Mouse (Mus musculus): ENCODE data around the gene Mrps12. TPM values are rescaled to one million over a fixed set of nuclear protein-coding genes. Genes with fewer than 3 reads are reported as not detected.

The Mrps12 gene
- polyA plus RNA-seq, 1 experiment from 2014 or later: 77.7 TPM

GRCm38 (mm10) chr7:28758623-28759022 is 17.0 kb upstream of the Mrps12 start:
- Histone ChIP-seq H3K4me1 (replicated peaks) (peaks cover 7% of the 10 kb centered on the region; the same call in 1 of the 2 replicates), H3K9ac (no peak overlapping the region), H3K36me3 (replicated peaks) (peaks cover 42% of the 10 kb centered on the region), H3K27me3 (peaks cover 26% of the 10 kb centered on the region), H3K9me3 (replicated peaks) (no peaks in the 10 kb centered on the region), H3K27ac (replicated peaks) (no peak overlapping the region), H3K4me2 (no peak overlapping the region), H3K4me3 (replicated peaks) (no peak overlapping the region)
- 76% methylated on average over 13 of the region's 13 CpGs for WGBS (ENCODE audit: insufficient replicate concordance)
- no peak for ATAC-seq (ENCODE audit: insufficient read depth)

- 5% methylated on average over 17 of the region's 17 CpGs for WGBS (ENCODE audit: insufficient replicate concordance)
- Histone ChIP-seq H3K27me3 (peaks cover 26% of the 10 kb centered on the region), H3K9me3 (replicated peaks) (no peaks in the 10 kb centered on the region), H3K36me3 (replicated peaks) (peaks cover 23% of the 10 kb centered on the region), H3K4me3 (replicated peaks) (no peak within 1 kb of the TSS), H3K9ac (no peak within 1 kb of the TSS), H3K4me2 (no peak within 1 kb of the TSS), H3K27ac (replicated peaks) (no peak within 1 kb of the TSS), H3K4me1 (replicated peaks) (peaks cover 7% of the 10 kb centered on the region; the same call in 1 of the 2 replicates)
- ATAC-seq (ENCODE audit: insufficient read depth): no peak
Measured at GRCm38 (mm10) chr7:28756079-28756478, 14.5 kb upstream of the Mrps12 start, which contains the start of gene Ccer2. Gene Ccer2 (plus strand): TSS chr7:28756174.

GRCm38 (mm10) chr7:28749935-28750334 is 8.3 kb upstream of the Mrps12 start:
- H3K9ac ChIP-seq: no peak overlapping the region
- H3K4me2 ChIP-seq: no peak overlapping the region
- whole genome bisulfite sequencing (ENCODE audit: insufficient replicate concordance): 78% methylated on average over 7 of the region's 7 CpGs
- H3K4me1 ChIP-seq (replicated peaks): no peaks in the 10 kb centered on the region
- H3K36me3 ChIP-seq (replicated peaks): peaks cover 12% of the 10 kb centered on the region; the same call in 1 of the 2 replicates
- ATAC-seq (ENCODE audit: insufficient read depth): no peak
- peaks cover under 1% of the 10 kb centered on the region; the same call in 1 of the 2 replicates for H3K27me3 ChIP-seq
- H3K4me3 ChIP-seq (replicated peaks): no peak overlapping the region
- H3K9me3 ChIP-seq (replicated peaks): no peaks in the 10 kb centered on the region
- no peak overlapping the region for H3K27ac ChIP-seq (replicated peaks)

DNA sequence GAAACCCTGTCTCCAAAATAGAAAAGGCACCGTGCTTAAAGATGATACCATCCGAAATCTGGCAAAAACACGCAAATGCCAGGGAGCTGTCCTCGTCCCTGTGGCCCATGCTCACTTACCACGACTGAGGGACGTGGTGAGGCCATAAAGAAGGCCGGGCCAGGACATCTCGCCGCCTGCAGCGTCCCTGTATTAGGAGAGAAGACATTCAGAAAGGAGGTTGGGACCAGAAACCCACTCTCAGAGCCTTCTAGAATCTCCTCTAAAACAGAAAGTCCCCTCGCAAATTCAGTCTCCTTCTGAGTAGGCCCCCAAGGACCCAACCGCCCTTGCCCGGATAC is 282 bp downstream of the Mrps12 start:
- Histone ChIP-seq H3K9ac (peak overlapping the region; percentile 77), H3K4me1 (replicated peaks) (peaks cover 26% of the 10 kb centered on the region), H3K27ac (replicated peaks) (peak overlapping the region; percentile 75), H3K9me3 (replicated peaks) (no peaks in the 10 kb centered on the region), H3K4me2 (peak overlapping the region; percentile 78), H3K36me3 (replicated peaks) (peaks cover 20% of the 10 kb centered on the region), H3K4me3 (replicated peaks) (peak overlapping the region; percentile 86), H3K27me3 (no peaks in the 10 kb centered on the region)
- under 1% methylated on average over 13 of the region's 13 CpGs for WGBS (ENCODE audit: insufficient replicate concordance)
- peak; percentile 2; the same call in 1 of the 2 replicates for ATAC-seq (ENCODE audit: insufficient read depth)

GRCm38 (mm10) chr7:28740949-28741348 is 671 bp downstream of the Mrps12 start:
- Histone ChIP-seq H3K27ac (replicated peaks) (peak overlapping the region; percentile 75), H3K9ac (peak overlapping the region; percentile 77), H3K4me3 (replicated peaks) (peak overlapping the region; percentile 86), H3K9me3 (replicated peaks) (no peaks in the 10 kb centered on the region), H3K4me1 (replicated peaks) (peaks cover 26% of the 10 kb centered on the region), H3K36me3 (replicated peaks) (peaks cover 16% of the 10 kb centered on the region), H3K4me2 (peak overlapping the region; percentile 78), H3K27me3 (no peaks in the 10 kb centered on the region)
- 32% methylated on average over 9 of the region's 9 CpGs for WGBS (ENCODE audit: insufficient replicate concordance)
- no peak for ATAC-seq (ENCODE audit: insufficient read depth)

- H3K4me1 ChIP-seq (replicated peaks): peaks cover 26% of the 10 kb centered on the region
- no peak overlapping the region for H3K4me3 ChIP-seq (replicated peaks)
- peaks cover 12% of the 10 kb centered on the region for H3K36me3 ChIP-seq (replicated peaks)
- H3K4me2 ChIP-seq: no peak overlapping the region
- 81% methylated on average over 21 of the region's 21 CpGs for WGBS (ENCODE audit: insufficient replicate concordance)
- no peak overlapping the region for H3K27ac ChIP-seq (replicated peaks)
- ATAC-seq (ENCODE audit: insufficient read depth): no peak
- H3K9ac ChIP-seq: no peak overlapping the region
- no peaks in the 10 kb centered on the region for H3K27me3 ChIP-seq
- H3K9me3 ChIP-seq (replicated peaks): no peaks in the 10 kb centered on the region
Measured at GRCm38 (mm10) chr7:28739829-28740228, 1.8 kb downstream of the Mrps12 start.

DNA sequence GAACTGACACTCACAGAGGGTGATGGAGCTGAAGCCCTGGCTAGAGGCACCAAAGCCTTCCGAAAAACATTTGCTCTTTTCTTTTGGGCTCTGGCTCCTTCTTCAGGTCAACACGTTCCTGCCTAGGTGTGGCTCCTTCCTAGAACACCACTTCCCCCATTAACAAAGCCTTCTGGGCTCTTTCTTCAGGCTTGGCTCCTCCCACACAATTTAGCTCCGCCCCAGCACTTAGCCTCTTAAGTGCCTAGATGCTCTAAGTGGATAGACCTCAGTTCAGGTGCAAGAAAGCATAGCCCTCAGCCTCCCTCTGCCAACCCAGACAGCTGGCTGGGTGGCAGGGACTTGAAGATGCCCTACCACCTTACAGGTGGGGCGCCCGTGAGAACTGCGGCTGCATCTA is 5.9 kb downstream of the Mrps12 start:
- H3K9me3 ChIP-seq (replicated peaks): no peaks in the 10 kb centered on the region
- peaks cover 27% of the 10 kb centered on the region for H3K4me1 ChIP-seq (replicated peaks)
- H3K4me2 ChIP-seq: no peak overlapping the region
- WGBS (ENCODE audit: insufficient replicate concordance): 65% methylated on average over 6 of the region's 6 CpGs
- H3K27ac ChIP-seq (replicated peaks): no peak overlapping the region
- ATAC-seq (ENCODE audit: insufficient read depth): no peak
- H3K36me3 ChIP-seq (replicated peaks): peaks cover 15% of the 10 kb centered on the region
- H3K4me3 ChIP-seq (replicated peaks): no peak overlapping the region
- H3K27me3 ChIP-seq: peaks cover 20% of the 10 kb centered on the region
- H3K9ac ChIP-seq: no peak overlapping the region

- 0 out of 2 replicates have a peak, but pooled peaks have one; percentile 4 for ATAC-seq (ENCODE audit: insufficient read depth)
- peaks cover 19% of the 10 kb centered on the region for H3K4me1 ChIP-seq (replicated peaks)
- WGBS (ENCODE audit: insufficient replicate concordance): 17% methylated on average over 11 of the region's 11 CpGs
- peaks cover 22% of the 10 kb centered on the region for H3K27me3 ChIP-seq
- peak overlapping the region; percentile 54 for H3K4me3 ChIP-seq (replicated peaks)
- no peak overlapping the region for H3K27ac ChIP-seq (replicated peaks)
- peaks cover 4% of the 10 kb centered on the region; the same call in 1 of the 2 replicates for H3K36me3 ChIP-seq (replicated peaks)
- peak overlapping the region; percentile 84 for H3K4me2 ChIP-seq
- H3K9ac ChIP-seq: no peak overlapping the region; the same call in 1 of the 2 replicates
- H3K9me3 ChIP-seq (replicated peaks): no peaks in the 10 kb centered on the region
Measured at GRCm38 (mm10) chr7:28733211-28733610, 8.4 kb downstream of the Mrps12 start.

- WGBS (ENCODE audit: insufficient replicate concordance): 5% methylated on average over 58 of the region's 58 CpGs
Measured at GRCm38 (mm10) chr7:28732341-28733142, 9.1 kb downstream of the Mrps12 start.

GRCm38 (mm10) chr7:28727649-28728340 is 13.8 kb downstream of the Mrps12 start:
- Histone ChIP-seq H3K4me2 (no peak overlapping the region), H3K36me3 (replicated peaks) (0 out of 2 replicates have a peak, but pooled peaks cover 3% of the 10 kb centered on the region), H3K27ac (replicated peaks) (no peak overlapping the region), H3K4me3 (replicated peaks) (no peak overlapping the region), H3K9me3 (replicated peaks) (no peaks in the 10 kb centered on the region), H3K27me3 (peaks cover 22% of the 10 kb centered on the region), H3K4me1 (replicated peaks) (peaks cover 14% of the 10 kb centered on the region), H3K9ac (no peak overlapping the region)
- ATAC-seq (ENCODE audit: insufficient read depth): no peak
- 65% methylated on average over 10 of the region's 10 CpGs for WGBS (ENCODE audit: insufficient replicate concordance)

More at GRCm38 (mm10) chr7:28732341-28733142, 9.1 kb downstream of the Mrps12 start:
- Histone ChIP-seq H3K9me3 (replicated peaks) (no peaks in the 10 kb centered on the region), H3K27ac (replicated peaks) (no peak overlapping the region), H3K4me3 (replicated peaks) (peak overlapping the region; percentile 54), H3K36me3 (replicated peaks) (0 out of 2 replicates have a peak, but pooled peaks cover 3% of the 10 kb centered on the region), H3K4me1 (replicated peaks) (peaks cover 19% of the 10 kb centered on the region), H3K4me2 (peak overlapping the region; percentile 84), H3K9ac (no peak overlapping the region; the same call in 1 of the 2 replicates), H3K27me3 (peaks cover 22% of the 10 kb centered on the region)
- peak; percentile 84 for ATAC-seq (ENCODE audit: insufficient read depth)

GRCm38 (mm10) chr7:28726600-28726999 is 15.0 kb downstream of the Mrps12 start:
- no peaks in the 10 kb centered on the region for H3K36me3 ChIP-seq (replicated peaks)
- WGBS (ENCODE audit: insufficient replicate concordance): 10% methylated on average over 14 of the region's 14 CpGs
- H3K4me1 ChIP-seq (replicated peaks): peaks cover 5% of the 10 kb centered on the region; the same call in 1 of the 2 replicates
- H3K9me3 ChIP-seq (replicated peaks): no peaks in the 10 kb centered on the region
- H3K27ac ChIP-seq (replicated peaks): no peak overlapping the region
- ATAC-seq (ENCODE audit: insufficient read depth): no peak
- H3K4me3 ChIP-seq (replicated peaks): no peak overlapping the region
- no peak overlapping the region for H3K9ac ChIP-seq
- H3K4me2 ChIP-seq: no peak overlapping the region
- peaks cover 11% of the 10 kb centered on the region for H3K27me3 ChIP-seq
